Mouse (Mus musculus) ES-Bruce4 (cell line): ENCODE measurements around the gene Ankrd33. TPM values are rescaled to one million over a fixed set of nuclear protein-coding genes. Genes with fewer than 3 reads are reported as not detected.

Experiments used
- H3K27ac ChIP-seq: 2 replicates; pipeline ENCODE4 v1.5.1; 2012; ENCODE audit warnings: low read length, inconsistent platforms; ENCODE audit not compliant: insufficient read depth
- H3K27me3 ChIP-seq: 2 replicates; pipeline ENCODE4 v1.6.1; 2012; ENCODE audit warnings: mild to moderate bottlenecking, low read length, inconsistent platforms; ENCODE audit not compliant: control insufficient read depth, poor library complexity, insufficient read depth, severe bottlenecking
- H3K36me3 ChIP-seq: 2 replicates; pipeline ENCODE4 v1.6.1; 2012; ENCODE audit warnings: inconsistent platforms, mild to moderate bottlenecking, low read length, moderate library complexity; ENCODE audit not compliant: control insufficient read depth, poor library complexity, insufficient read depth, severe bottlenecking
- H3K4me1 ChIP-seq: one replicate; pipeline ENCODE4 v1.8.1; 2011; ENCODE audit warnings: low read length; ENCODE audit not compliant: control insufficient read depth, insufficient read depth
- H3K4me3 ChIP-seq: 2 replicates; pipeline ENCODE4 v1.5.1; 2011; ENCODE audit warnings: low read depth, mild to moderate bottlenecking, low read length
- H3K9ac ChIP-seq: 2 replicates; pipeline ENCODE4 v1.6.1; 2012; ENCODE audit warnings: low read depth, mild to moderate bottlenecking, inconsistent platforms; ENCODE audit not compliant: poor library complexity, severe bottlenecking
- H3K9me3 ChIP-seq: replicated peaks from 2 replicates; pipeline ENCODE4 v1.6.1; 2012; ENCODE audit warnings: mild to moderate bottlenecking, low read length, inconsistent platforms; ENCODE audit not compliant: control insufficient read depth, poor library complexity, insufficient read depth, severe bottlenecking
- CTCF ChIP-seq: IDR thresholded peaks from one replicate; pipeline ENCODE4 v1.8.1; 2011; ENCODE audit warnings: low read depth, low read length
- EP300 ChIP-seq: IDR thresholded peaks from 2 replicates; pipeline ENCODE4 v1.6.1; 2011; ENCODE audit warnings: low read depth, low read length; ENCODE audit not compliant: insufficient read depth
- POLR2A ChIP-seq: IDR thresholded peaks from one replicate; pipeline ENCODE4 v1.8.1; 2011; ENCODE audit warnings: low read length; ENCODE audit not compliant: insufficient read depth
- polyA plus RNA-seq: library from polyadenylated mRNA; stranded (reverse); fragments of >200 nt; gene quantifications from 2 replicates; pipeline ENCODE4 v1.2.4, GENCODE M21; 2011; ENCODE audit warnings: low read depth; ENCODE audit not compliant: missing spikeins, insufficient read depth, insufficient read length

The Ankrd33 gene
- polyA plus RNA-seq, 1 experiment = not detected

DNA sequence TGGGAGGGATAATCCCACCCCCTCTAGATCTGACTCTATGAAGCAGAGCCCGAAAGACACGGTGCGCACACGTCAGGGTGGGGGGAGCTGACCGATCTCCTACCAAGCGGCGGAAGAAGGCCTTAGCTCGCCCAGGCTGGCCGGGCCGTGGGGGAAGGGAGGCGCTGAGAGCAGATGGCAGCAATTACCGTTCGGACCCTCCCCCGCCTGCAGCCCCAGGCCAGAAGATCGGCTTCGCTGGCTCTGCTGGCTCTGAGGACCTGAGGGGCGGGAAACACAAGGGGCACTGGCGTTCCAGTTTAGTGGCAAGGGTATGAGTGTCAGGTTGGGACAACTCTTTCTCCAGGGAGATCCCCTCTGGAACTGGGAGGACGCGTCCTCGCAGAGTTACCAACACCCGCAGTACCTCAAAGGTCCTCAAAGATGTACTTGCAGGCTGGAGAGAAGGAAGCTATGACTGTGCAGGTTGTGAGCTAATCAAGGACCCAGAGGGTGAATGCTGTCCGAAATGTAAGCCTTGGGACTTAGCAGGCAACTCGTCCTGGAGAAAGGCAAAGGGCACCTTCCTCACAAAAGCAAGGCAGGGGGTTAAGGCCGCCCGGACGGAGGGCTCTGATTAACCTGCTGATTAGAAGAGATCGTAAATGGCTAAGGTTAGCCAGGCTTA lies 17.4 kb upstream of the Ankrd33 start:
- peak overlapping the region; percentile 36 for H3K9ac ChIP-seq
- H3K36me3 ChIP-seq = no peaks in the 10 kb centered on the region
- no peaks in the 10 kb centered on the region for H3K9me3 ChIP-seq
- H3K4me1 ChIP-seq = peaks cover 13% of the 10 kb centered on the region
- H3K27me3 ChIP-seq = no peaks in the 10 kb centered on the region
- H3K27ac ChIP-seq = peak overlapping the region; percentile 64
- TF ChIP-seq POLR2A (no peak), CTCF (no peak), EP300 (peak; percentile 92)
- peak overlapping the region; percentile 28 for H3K4me3 ChIP-seq

DNA sequence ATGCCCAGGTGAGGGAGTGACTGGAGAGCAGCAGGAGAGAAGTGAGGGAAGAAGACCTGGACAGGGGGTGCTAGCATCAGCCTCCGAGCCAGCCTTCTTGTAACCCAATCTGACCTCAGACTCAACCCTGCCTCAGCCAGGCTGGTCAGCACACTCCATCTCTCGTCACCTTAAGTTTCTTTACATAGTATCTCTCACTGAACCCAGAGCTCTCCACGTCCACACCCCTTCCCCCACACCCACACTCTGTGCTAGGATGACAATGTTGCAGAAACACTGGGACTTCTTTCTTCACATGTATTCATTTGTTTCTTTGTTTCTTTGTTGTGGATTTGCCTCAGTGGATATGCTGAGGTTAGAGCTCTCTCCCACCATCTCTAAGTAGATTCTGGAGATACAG lies 14.6 kb upstream of the Ankrd33 start:
- H3K4me1 ChIP-seq = peaks cover 13% of the 10 kb centered on the region
- H3K9ac ChIP-seq = no peak overlapping the region
- no peaks in the 10 kb centered on the region for H3K36me3 ChIP-seq
- no peak overlapping the region for H3K27ac ChIP-seq
- no peaks in the 10 kb centered on the region for H3K27me3 ChIP-seq
- no peaks in the 10 kb centered on the region for H3K9me3 ChIP-seq
- H3K4me3 ChIP-seq = no peak overlapping the region
- no peak for TF ChIP-seq CTCF
- TF ChIP-seq POLR2A = no peak
- TF ChIP-seq EP300 = no peak

DNA sequence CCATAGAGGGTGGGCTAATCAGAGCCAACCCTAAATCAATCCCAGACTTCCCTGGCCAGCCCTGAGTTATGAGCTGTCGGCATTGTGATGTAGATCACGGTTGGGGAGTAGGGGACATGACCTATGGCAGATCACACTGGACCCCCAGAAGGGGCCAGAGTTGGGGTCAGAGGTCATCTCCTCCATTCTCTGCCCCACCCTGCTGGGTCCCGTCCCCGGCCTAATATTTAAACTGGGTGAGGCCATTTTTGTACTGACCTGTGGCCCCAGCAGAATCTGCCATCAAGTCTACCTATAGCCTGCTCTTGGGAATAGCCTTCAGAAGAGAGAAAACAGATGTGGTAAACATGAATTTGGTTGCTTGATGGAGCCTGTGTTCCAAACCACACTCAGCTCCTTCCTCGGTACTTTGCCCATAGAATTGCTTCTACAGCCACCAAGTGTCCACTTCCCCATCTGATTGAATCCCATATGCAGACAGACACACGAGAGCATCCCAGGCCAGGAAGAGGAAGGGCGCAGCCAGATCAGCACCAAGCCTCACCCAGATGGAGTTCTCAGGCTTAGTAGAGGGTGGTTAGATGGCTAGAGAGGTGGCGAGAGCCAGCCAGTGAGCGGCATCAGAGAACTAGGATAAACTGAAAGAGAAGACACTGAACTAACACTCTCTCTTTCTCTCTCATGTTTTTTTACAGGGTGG lies 11.8 kb upstream of the Ankrd33 start:
- H3K9me3 ChIP-seq = peaks cover 11% of the 10 kb centered on the region; the same call in 1 of the 2 replicates
- H3K27me3 ChIP-seq = no peaks in the 10 kb centered on the region
- H3K9ac ChIP-seq = no peak overlapping the region
- H3K36me3 ChIP-seq = no peaks in the 10 kb centered on the region
- H3K27ac ChIP-seq = no peak overlapping the region
- H3K4me3 ChIP-seq = no peak overlapping the region
- TF ChIP-seq EP300 (no peak), CTCF (no peak), POLR2A (no peak)
- H3K4me1 ChIP-seq = peaks cover 8% of the 10 kb centered on the region

DNA sequence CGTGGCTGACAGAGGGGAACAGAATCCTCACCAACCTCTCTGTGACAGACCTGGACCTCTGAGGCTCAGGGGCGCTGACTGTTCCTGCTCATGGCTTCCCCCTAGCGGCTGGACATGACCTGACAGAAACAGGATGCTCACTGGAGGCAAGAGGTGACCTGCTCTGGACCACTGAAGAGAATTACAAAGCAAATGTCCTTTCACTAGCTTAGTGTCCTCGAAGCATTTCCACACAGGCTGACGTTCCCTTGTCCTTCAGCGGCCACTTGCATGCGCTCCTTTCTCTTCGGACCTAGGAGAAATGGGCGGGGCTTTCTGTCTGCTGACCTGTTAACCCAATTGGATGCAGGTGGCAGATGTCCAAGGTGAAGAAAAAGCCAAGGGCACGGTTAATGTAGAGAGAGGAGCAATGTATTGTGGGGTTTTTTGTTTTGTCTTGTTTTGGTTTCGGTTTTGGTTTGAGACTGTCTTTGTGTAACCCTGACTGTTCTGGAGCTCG lies 10.0 kb upstream of the Ankrd33 start:
- Histone ChIP-seq H3K27ac (no peak overlapping the region), H3K27me3 (no peaks in the 10 kb centered on the region), H3K9me3 (peaks cover 11% of the 10 kb centered on the region; the same call in 1 of the 2 replicates), H3K4me3 (0 out of 2 replicates have a peak overlapping the region, but pooled peaks have one; percentile 10), H3K9ac (no peak overlapping the region), H3K4me1 (peaks cover 8% of the 10 kb centered on the region), H3K36me3 (no peaks in the 10 kb centered on the region)
- no peak for TF ChIP-seq POLR2A
- TF ChIP-seq CTCF = peak; percentile 97
- no peak; the same call in 1 of the 2 replicates for TF ChIP-seq EP300

DNA sequence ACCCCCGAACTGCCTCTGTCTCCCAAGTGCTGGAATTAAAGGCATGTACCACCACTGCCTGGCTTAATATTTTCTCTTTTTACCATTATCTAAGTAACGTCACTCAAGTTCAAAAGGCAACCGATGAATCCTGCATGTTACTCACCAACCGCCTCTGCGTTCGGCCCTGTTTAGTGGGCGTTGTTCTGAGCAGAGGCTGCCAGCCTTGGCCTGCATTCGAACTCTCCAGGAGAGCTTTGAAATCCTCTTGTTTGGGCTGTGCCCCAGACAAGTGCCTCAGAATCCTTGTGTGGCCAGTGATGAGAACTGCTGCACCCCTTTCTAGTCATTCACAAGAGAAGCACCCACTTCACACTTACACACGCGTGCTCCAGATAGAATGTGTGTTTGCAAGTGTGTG lies 9.5 kb upstream of the Ankrd33 start:
- Histone ChIP-seq H3K9me3 (peaks cover 11% of the 10 kb centered on the region; the same call in 1 of the 2 replicates), H3K36me3 (no peaks in the 10 kb centered on the region), H3K4me1 (peaks cover 8% of the 10 kb centered on the region), H3K27me3 (no peaks in the 10 kb centered on the region), H3K27ac (no peak overlapping the region), H3K4me3 (no peak overlapping the region), H3K9ac (no peak overlapping the region)
- no peak for TF ChIP-seq POLR2A
- TF ChIP-seq EP300 = no peak
- no peak for TF ChIP-seq CTCF
